Mouse (Mus musculus) ES-E14 (cell line): Measurements from ENCODE around the gene Mboat2. TPM values are rescaled to one million over a fixed set of nuclear protein-coding genes. Genes with fewer than 3 reads are reported as not detected.
A peak's percentile ranks its signal among the peaks of the same experiment; 100 is the strongest.

Experiments
- DNase-seq: peaks from one replicate; pipeline ENCODE4 v3.0.0-alpha.2; 2013; ENCODE audit warnings: low read depth, low spot score
- H3K27ac ChIP-seq: 2 replicates; pipeline ENCODE4 v1.5.1; 2012; ENCODE audit warnings: low read depth, mild to moderate bottlenecking, low read length, moderate library complexity, mixed read lengths; ENCODE audit not compliant: poor library complexity, insufficient read depth, severe bottlenecking
- H3K36me3 ChIP-seq: 2 replicates; pipeline ENCODE4 v1.6.1; 2012; ENCODE audit warnings: mild to moderate bottlenecking, low read length, moderate library complexity, mixed read lengths; ENCODE audit not compliant: control insufficient read depth, poor library complexity, insufficient read depth, severe bottlenecking
- H3K4me1 ChIP-seq, 2 experiments: fragments of 150-350 bp in 1 of 2; sonication (generic) in 1 of 2; 2 replicates each; pipeline ENCODE4 v1.6.1; 2012; ENCODE audit warnings: low read length in 2 of 2, mild to moderate bottlenecking in 1 of 2, mixed read lengths in 1 of 2; ENCODE audit not compliant: control insufficient read depth in 2 of 2, insufficient read depth in 2 of 2, poor library complexity in 1 of 2
- H3K4me3 ChIP-seq, 2 experiments: fragments of 150-350 bp in 1 of 2; sonication (generic) in 1 of 2; 2 replicates each; pipeline ENCODE4 v1.5.1; 2012; ENCODE audit warnings: low read length in 2 of 2, low read depth in 1 of 2, mild to moderate bottlenecking in 1 of 2, mixed read lengths in 1 of 2; ENCODE audit not compliant: insufficient read depth in 1 of 2, poor library complexity in 1 of 2, severe bottlenecking in 1 of 2
- H3K9ac ChIP-seq: 2 replicates; pipeline ENCODE4 v1.6.1; 2012; ENCODE audit warnings: low read depth, mild to moderate bottlenecking, low read length, mixed read lengths; ENCODE audit not compliant: poor library complexity, insufficient read depth, severe bottlenecking
- H3K9me3 ChIP-seq: fragments of 150-350 bp; sonication (generic); 2 replicates; pipeline ENCODE4 v1.6.1; 2012; ENCODE audit warnings: low read depth, mild to moderate bottlenecking, low read length; ENCODE audit not compliant: control insufficient read depth, insufficient read depth
- CHD2 ChIP-seq: IDR thresholded peaks from 2 replicates; pipeline ENCODE4 v1.6.1; 2014; ENCODE audit warnings: mild to moderate bottlenecking, low read depth, low read length, inconsistent platforms
- HCFC1 ChIP-seq: IDR thresholded peaks from 2 replicates; pipeline ENCODE4 v1.6.1; 2012; ENCODE audit warnings: low read length, inconsistent platforms, borderline replicate concordance; ENCODE audit not compliant: insufficient read depth
- MAFK ChIP-seq: IDR thresholded peaks from 2 replicates; pipeline ENCODE4 v1.6.1; 2014; ENCODE audit warnings: mild to moderate bottlenecking, low read depth, low read length, inconsistent platforms; ENCODE audit not compliant: insufficient read depth
- ZC3H11A ChIP-seq: IDR thresholded peaks from 2 replicates; pipeline ENCODE4 v1.6.1; 2012; ENCODE audit warnings: low read depth, mild to moderate bottlenecking, inconsistent platforms, low read length, borderline replicate concordance
- ZNF384 ChIP-seq: IDR thresholded peaks from 2 replicates; pipeline ENCODE4 v1.6.1; 2012; ENCODE audit warnings: low read depth, low read length, inconsistent platforms
- in situ Hi-C, 2 experiments: fragments of 600-800 bp; cut with MboI; formaldehyde crosslinking; loops; one replicate each; pipeline ENCODE4 v1.15.1; 2025; ENCODE audit warnings: low sequenced_read_pairs in 2 of 2, inconsistent platforms in 1 of 2; ENCODE audit not compliant: unreplicated experiment in 2 of 2
- total RNA-seq: library from RNA; depleted of rRNA; stranded (reverse); fragments of 300-350 nt; gene quantifications from 2 replicates; pipeline ENCODE4 v1.2.3, GENCODE M21; 2012

Mboat2 gene
- total RNA-seq, 1 experiment: 16.0 TPM

- in situ Hi-C loops: no loop called here
Measured at GRCm38 (mm10) chr12:24961821-24962220, 131.1 kb downstream of the Mboat2 start.

GRCm38 (mm10) chr12:24962362-24962967 is 131.8 kb downstream of the Mboat2 start:
- Histone ChIP-seq H3K4me1 (peaks cover 0 to 4% of the 10 kb centered on the region in 2 experiments; a peak in 1 of 4 replicates), H3K27ac (no peak overlapping the region), H3K9ac (no peak overlapping the region), H3K36me3 (no peaks in the 10 kb centered on the region; the same call in 1 of the 2 replicates), H3K9me3 (no peaks in the 10 kb centered on the region), H3K4me3 (no peak overlapping the region)
- TF ChIP-seq ZNF384: no peak
- no peak for TF ChIP-seq CHD2
- TF ChIP-seq HCFC1: no peak
- TF ChIP-seq MAFK: no peak
- no peak for TF ChIP-seq ZC3H11A
- no peak for DNase-seq
- in situ Hi-C loops: no loop called here

More at GRCm38 (mm10) chr12:24961821-24962220, 131.1 kb downstream of the Mboat2 start:
- Histone ChIP-seq H3K9me3 (no peaks in the 10 kb centered on the region), H3K36me3 (no peaks in the 10 kb centered on the region; the same call in 1 of the 2 replicates), H3K4me3 (no peak overlapping the region), H3K4me1 (peaks cover 0 to 4% of the 10 kb centered on the region in 2 experiments; a peak in 1 of 4 replicates), H3K27ac (no peak overlapping the region), H3K9ac (no peak overlapping the region)
- DNase-seq: no peak
- no peak for TF ChIP-seq HCFC1
- TF ChIP-seq CHD2: no peak
- no peak for TF ChIP-seq MAFK
- TF ChIP-seq ZC3H11A: no peak
- no peak for TF ChIP-seq ZNF384

GRCm38 (mm10) chr12:24963393-24964022 is 132.8 kb downstream of the Mboat2 start:
- DNase-seq: no peak
- in situ Hi-C loops: no loop called here
- Histone ChIP-seq H3K9ac (no peak overlapping the region), H3K9me3 (no peaks in the 10 kb centered on the region), H3K27ac (no peak overlapping the region), H3K4me3 (no peak overlapping the region), H3K36me3 (no peaks in the 10 kb centered on the region; the same call in 1 of the 2 replicates), H3K4me1 (peaks cover 0 to 4% of the 10 kb centered on the region in 2 experiments; a peak in 1 of 4 replicates)
- TF ChIP-seq ZNF384 (no peak), MAFK (0 out of 2 replicates have a peak, but pooled peaks have one; percentile 38), ZC3H11A (no peak), CHD2 (no peak), HCFC1 (no peak)

GRCm38 (mm10) chr12:24965406-24965805 is 134.7 kb downstream of the Mboat2 start:
- no peak overlapping the region for H3K9ac ChIP-seq
- no peak overlapping the region for H3K4me3 ChIP-seq
- no peaks in the 10 kb centered on the region for H3K9me3 ChIP-seq
- no peaks in the 10 kb centered on the region for H3K36me3 ChIP-seq
- in situ Hi-C loops: no loop called here
- H3K27ac ChIP-seq: no peak overlapping the region
- no peak for TF ChIP-seq CHD2
- TF ChIP-seq ZNF384: no peak
- no peak for TF ChIP-seq HCFC1
- no peak for TF ChIP-seq ZC3H11A
- TF ChIP-seq MAFK: no peak
- no peak for DNase-seq
- peaks cover 0 to 4% of the 10 kb centered on the region in 2 experiments; a peak in 1 of 4 replicates for H3K4me1 ChIP-seq
